Mouse (Mus musculus): ENCODE data around the gene Rbpj. TPM values are rescaled to one million over a fixed set of nuclear protein-coding genes. Genes with fewer than 3 reads are reported as not detected.

The Rbpj gene
- polyA plus RNA-seq, 1 experiment, result 25.7 TPM

GRCm38 (mm10) chr5:53479161-53479560, 13.2 kb downstream of the Rbpj start:
- H3K4me3 ChIP-seq (ENCODE audit: control insufficient read depth, insufficient read depth, low read length), result no peak overlapping the region
- DNase-seq, result no peak
- 93% methylated on average over 6 of the region's 6 CpGs for WGBS
- H3K36me3 ChIP-seq (ENCODE audit: control insufficient read depth, insufficient read depth, low read length), result no peaks in the 10 kb centered on the region
- no peak overlapping the region for H3K27ac ChIP-seq (ENCODE audit: control insufficient read depth, insufficient read depth, low read length)
- TF ChIP-seq CTCF (IDR thresholded peaks at IDR 0.05; ENCODE audit: borderline replicate concordance, control insufficient read depth, extremely low read depth, insufficient read depth, low read length, poor library complexity), result no peak
- TF ChIP-seq POLR2A (IDR thresholded peaks at IDR 0.05; ENCODE audit: control insufficient read depth, extremely low read depth, insufficient read depth, low read length, poor library complexity), result no peak
- no peaks in the 10 kb centered on the region for H3K4me1 ChIP-seq (replicated peaks; ENCODE audit: control insufficient read depth, insufficient read depth, low read length)
- no peaks in the 10 kb centered on the region for H3K27me3 ChIP-seq (ENCODE audit: control insufficient read depth, insufficient read depth, low read length)

GRCm38 (mm10) chr5:53479891-53480290, 13.9 kb downstream of the Rbpj start:
- no peak overlapping the region for H3K27ac ChIP-seq (ENCODE audit: control insufficient read depth, insufficient read depth, low read length)
- no peaks in the 10 kb centered on the region for H3K27me3 ChIP-seq (ENCODE audit: control insufficient read depth, insufficient read depth, low read length)
- 90% methylated on average over 5 of the region's 5 CpGs for WGBS
- no peak for DNase-seq
- H3K36me3 ChIP-seq (ENCODE audit: control insufficient read depth, insufficient read depth, low read length), result no peaks in the 10 kb centered on the region
- no peak overlapping the region for H3K4me3 ChIP-seq (ENCODE audit: control insufficient read depth, insufficient read depth, low read length)
- TF ChIP-seq POLR2A (IDR thresholded peaks at IDR 0.05; ENCODE audit: control insufficient read depth, extremely low read depth, insufficient read depth, low read length, poor library complexity) (no peak), CTCF (IDR thresholded peaks at IDR 0.05; ENCODE audit: borderline replicate concordance, control insufficient read depth, extremely low read depth, insufficient read depth, low read length, poor library complexity) (no peak)
- no peaks in the 10 kb centered on the region for H3K4me1 ChIP-seq (replicated peaks; ENCODE audit: control insufficient read depth, insufficient read depth, low read length)

- Histone ChIP-seq H3K36me3 (ENCODE audit: control insufficient read depth, insufficient read depth, low read length) (no peaks in the 10 kb centered on the region), H3K27ac (ENCODE audit: control insufficient read depth, insufficient read depth, low read length) (no peak overlapping the region), H3K27me3 (ENCODE audit: control insufficient read depth, insufficient read depth, low read length) (no peaks in the 10 kb centered on the region), H3K4me1 (replicated peaks; ENCODE audit: control insufficient read depth, insufficient read depth, low read length) (no peaks in the 10 kb centered on the region), H3K4me3 (ENCODE audit: control insufficient read depth, insufficient read depth, low read length) (no peak overlapping the region)
- WGBS, result 92% methylated on average over 2 of the region's 2 CpGs
- no peak for TF ChIP-seq POLR2A (IDR thresholded peaks at IDR 0.05; ENCODE audit: control insufficient read depth, extremely low read depth, insufficient read depth, low read length, poor library complexity)
- no peak for TF ChIP-seq CTCF (IDR thresholded peaks at IDR 0.05; ENCODE audit: borderline replicate concordance, control insufficient read depth, extremely low read depth, insufficient read depth, low read length, poor library complexity)
- DNase-seq, result no peak
Observed at GRCm38 (mm10) chr5:53481021-53481420, 15.1 kb downstream of the Rbpj start.

- Histone ChIP-seq H3K27ac (ENCODE audit: control insufficient read depth, insufficient read depth, low read length) (no peak overlapping the region), H3K27me3 (ENCODE audit: control insufficient read depth, insufficient read depth, low read length) (no peaks in the 10 kb centered on the region), H3K36me3 (ENCODE audit: control insufficient read depth, insufficient read depth, low read length) (no peaks in the 10 kb centered on the region), H3K4me1 (replicated peaks; ENCODE audit: control insufficient read depth, insufficient read depth, low read length) (no peaks in the 10 kb centered on the region), H3K4me3 (ENCODE audit: control insufficient read depth, insufficient read depth, low read length) (no peak overlapping the region)
- no peak for DNase-seq
- 83% methylated on average over 6 of the region's 6 CpGs for WGBS
- no peak for TF ChIP-seq POLR2A (IDR thresholded peaks at IDR 0.05; ENCODE audit: control insufficient read depth, extremely low read depth, insufficient read depth, low read length, poor library complexity)
- no peak for TF ChIP-seq CTCF (IDR thresholded peaks at IDR 0.05; ENCODE audit: borderline replicate concordance, control insufficient read depth, extremely low read depth, insufficient read depth, low read length, poor library complexity)
Observed at GRCm38 (mm10) chr5:53485069-53485628, 19.2 kb downstream of the Rbpj start.

GRCm38 (mm10) chr5:53485934-53486475, 20.1 kb downstream of the Rbpj start:
- Histone ChIP-seq H3K27ac (ENCODE audit: control insufficient read depth, insufficient read depth, low read length) (no peak overlapping the region), H3K4me1 (replicated peaks; ENCODE audit: control insufficient read depth, insufficient read depth, low read length) (peaks cover 7% of the 10 kb centered on the region)
- DNase-seq, result no peak

GRCm38 (mm10) chr5:53486966-53487592, 21.1 kb downstream of the Rbpj start:
- TF ChIP-seq CTCF (IDR thresholded peaks at IDR 0.05; ENCODE audit: borderline replicate concordance, control insufficient read depth, extremely low read depth, insufficient read depth, low read length, poor library complexity), result no peak
- no peak for TF ChIP-seq POLR2A (IDR thresholded peaks at IDR 0.05; ENCODE audit: control insufficient read depth, extremely low read depth, insufficient read depth, low read length, poor library complexity)
- WGBS, result 87% methylated on average over 11 of the region's 11 CpGs
- no peaks in the 10 kb centered on the region for H3K27me3 ChIP-seq (ENCODE audit: control insufficient read depth, insufficient read depth, low read length)
- DNase-seq, result no peak
- H3K4me3 ChIP-seq (ENCODE audit: control insufficient read depth, insufficient read depth, low read length), result no peak overlapping the region
- no peaks in the 10 kb centered on the region for H3K36me3 ChIP-seq (ENCODE audit: control insufficient read depth, insufficient read depth, low read length)
- H3K27ac ChIP-seq (ENCODE audit: control insufficient read depth, insufficient read depth, low read length), result no peak overlapping the region
- peaks cover 7% of the 10 kb centered on the region for H3K4me1 ChIP-seq (replicated peaks; ENCODE audit: control insufficient read depth, insufficient read depth, low read length)

More at GRCm38 (mm10) chr5:53485934-53486475, 20.1 kb downstream of the Rbpj start:
- Histone ChIP-seq H3K36me3 (ENCODE audit: control insufficient read depth, insufficient read depth, low read length) (no peaks in the 10 kb centered on the region), H3K27me3 (ENCODE audit: control insufficient read depth, insufficient read depth, low read length) (no peaks in the 10 kb centered on the region), H3K4me3 (ENCODE audit: control insufficient read depth, insufficient read depth, low read length) (no peak overlapping the region)
- TF ChIP-seq POLR2A (IDR thresholded peaks at IDR 0.05; ENCODE audit: control insufficient read depth, extremely low read depth, insufficient read depth, low read length, poor library complexity), result no peak
- TF ChIP-seq CTCF (IDR thresholded peaks at IDR 0.05; ENCODE audit: borderline replicate concordance, control insufficient read depth, extremely low read depth, insufficient read depth, low read length, poor library complexity), result no peak
- 92% methylated on average over 9 of the region's 9 CpGs for WGBS
